Mouse (Mus musculus) liver, postnatal 0 days (tissue): Measurements from ENCODE around the gene Trim25.

ENCODE experiments used
- CTCF ChIP-seq: sonication (generic); IDR thresholded peaks from 2 replicates; pipeline ENCODE4 v1.5.1; 2016; ENCODE audit warnings: antibody characterized with exemption, low read depth
- EP300 ChIP-seq: IDR thresholded peaks from 2 replicates; pipeline ENCODE4 v1.6.1; 2016; ENCODE audit warnings: antibody characterized with exemption, low read depth, mild to moderate bottlenecking

DNA sequence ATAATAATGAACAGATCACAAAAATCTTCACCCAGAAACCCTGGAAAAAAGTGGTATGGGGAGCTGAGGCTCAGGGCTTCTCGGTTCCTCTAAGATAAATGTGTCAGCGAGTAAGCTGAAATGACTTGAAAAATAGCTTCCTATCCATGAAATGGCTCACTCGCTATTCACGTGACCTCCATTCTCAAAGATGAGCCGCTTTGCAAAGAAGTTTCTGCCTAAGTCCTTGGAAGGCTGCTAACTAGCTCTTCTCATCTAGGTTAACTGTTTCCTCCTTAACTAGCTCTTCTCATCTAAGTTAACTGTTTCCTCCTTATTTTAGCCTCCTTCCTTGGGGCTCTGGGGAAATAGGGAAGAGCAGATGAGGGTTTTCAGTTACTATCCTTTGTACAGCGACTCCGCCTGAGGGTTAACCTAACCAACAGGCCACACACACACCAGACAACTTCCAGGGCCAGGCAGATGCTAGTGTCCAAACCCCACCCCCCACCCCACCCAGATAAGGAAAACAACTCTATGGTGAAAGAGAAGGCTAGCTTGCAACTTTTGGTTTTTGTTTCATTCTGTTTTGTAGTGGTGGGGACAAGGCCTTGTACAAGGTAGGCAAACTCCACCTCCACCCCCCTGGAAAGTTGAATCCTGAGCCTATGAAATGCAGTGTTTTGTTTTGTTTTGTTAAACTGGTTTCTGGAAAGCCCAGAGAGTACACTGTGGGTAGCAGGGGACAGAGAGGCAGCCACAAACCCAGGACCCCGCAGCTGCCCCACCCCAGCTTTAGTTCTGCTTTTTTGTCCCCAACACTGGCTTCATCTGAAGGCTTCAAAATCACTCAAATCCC lies 49.2 kb upstream of the Trim25 start:
- TF ChIP-seq CTCF (no peak), EP300 (no peak)
